Mouse (Mus musculus) MEL (cell line): ENCODE data around the gene Ficd.

Source experiments
- CHD2 ChIP-seq: IDR thresholded peaks from 2 replicates; pipeline ENCODE4 v1.6.1; 2011; ENCODE audit warnings: low read length, improper control_type of control experiment
- CTCF ChIP-seq, 3 experiments: IDR thresholded peaks in 2 of 3; conservative IDR thresholded peaks in 1 of 3; 2 replicates each; pipeline ENCODE4 v1.5.1; 2011 to 2012; ENCODE audit warnings: low read length in 3 of 3, low read depth in 2 of 3, mild to moderate bottlenecking in 2 of 3, improper control_type of control experiment in 1 of 3, inconsistent platforms in 1 of 3, mixed read lengths in 1 of 3, moderate library complexity in 1 of 3; ENCODE audit not compliant: control insufficient read depth in 1 of 3, insufficient read depth in 1 of 3, poor library complexity in 1 of 3, severe bottlenecking in 1 of 3
- EP300 ChIP-seq, 2 experiments: IDR thresholded peaks; 2 replicates each; pipeline ENCODE4 v1.6.1; 2011; ENCODE audit warnings: improper control_type of control experiment in 2 of 2, low read length in 2 of 2, low read depth in 1 of 2, mild to moderate bottlenecking in 1 of 2
- GABPA ChIP-seq: IDR thresholded peaks from 2 replicates; pipeline ENCODE4 v1.6.1; 2012; ENCODE audit warnings: low read depth, mild to moderate bottlenecking, inconsistent platforms, low read length, improper control_type of control experiment, moderate library complexity
- GATA1 ChIP-seq: IDR thresholded peaks from 2 replicates; pipeline ENCODE4 v1.6.1; 2011; ENCODE audit warnings: low read depth, low read length, improper control_type of control experiment
- HCFC1 ChIP-seq: IDR thresholded peaks from 2 replicates; pipeline ENCODE4 v1.6.1; 2012; ENCODE audit warnings: low read depth, mild to moderate bottlenecking, inconsistent platforms, low read length, improper control_type of control experiment, moderate library complexity
- KAT2A ChIP-seq: conservative IDR thresholded peaks from 2 replicates; pipeline ENCODE4 v1.6.1; 2012; ENCODE audit warnings: low read depth, low read length, improper control_type of control experiment, inconsistent platforms
- MAX ChIP-seq: IDR thresholded peaks from 2 replicates; pipeline ENCODE4 v1.6.1; 2011; ENCODE audit warnings: low read length, improper control_type of control experiment
- RCOR1 ChIP-seq: IDR thresholded peaks from 2 replicates; pipeline ENCODE4 v1.6.1; 2012; ENCODE audit warnings: low read depth, mild to moderate bottlenecking, inconsistent platforms, low read length, improper control_type of control experiment
- TCF12 ChIP-seq: IDR thresholded peaks from 2 replicates; pipeline ENCODE4 v1.6.1; 2014; ENCODE audit warnings: low read depth, mild to moderate bottlenecking, inconsistent platforms, low read length, improper control_type of control experiment, moderate library complexity
- ZC3H11A ChIP-seq: IDR thresholded peaks from 2 replicates; pipeline ENCODE4 v1.6.1; 2012; ENCODE audit warnings: low read depth, mild to moderate bottlenecking, inconsistent platforms, low read length, improper control_type of control experiment
- ZKSCAN1 ChIP-seq: IDR thresholded peaks from 2 replicates; pipeline ENCODE4 v1.6.1; 2012; ENCODE audit warnings: low read depth, mild to moderate bottlenecking, inconsistent platforms, low read length, improper control_type of control experiment, moderate library complexity
- ZNF384 ChIP-seq: IDR thresholded peaks from 2 replicates; pipeline ENCODE4 v1.6.1; 2012; ENCODE audit warnings: low read depth, mild to moderate bottlenecking, inconsistent platforms, low read length, improper control_type of control experiment

GRCm38 (mm10) chr5:113781254-113781653, 45.7 kb downstream of the Ficd start:
- TF ChIP-seq CTCF (IDR thresholded peaks at IDR 0.05 in 2 of 3, conservative IDR thresholded peaks at IDR 0.05 in 1 of 3; ENCODE audit: control insufficient read depth in 1 of 3, insufficient read depth in 1 of 3, low read depth in 2 of 3, low read length in 3 of 3, poor library complexity in 1 of 3, severe bottlenecking in 1 of 3) (no peak), GATA1 (no peak), TCF12 (no peak), GABPA (no peak), HCFC1 (no peak), ZC3H11A (no peak), ZNF384 (no peak), EP300 (IDR thresholded peaks at IDR 0.05; ENCODE audit: low read depth in 1 of 2, low read length in 2 of 2) (no peak), CHD2 (no peak), MAX (no peak), KAT2A (no peak), RCOR1 (no peak), ZKSCAN1 (no peak)
